Mouse (Mus musculus): ENCODE measurements at regions not wholly inside any gene's neighbourhood (a gene's known extent, or its start where the extent isn't known, plus 50 kb on each side); places are given as distances from the start of the nearest gene placed in this dataset.
A peak's percentile ranks its signal among the peaks of the same experiment; 100 is the strongest.
"Not testable (repeated sequence)": the region's sequence is repeated elsewhere in the genome, so short reads cannot be mapped to it uniquely, and the experiment has no call there.

- not testable (repeated sequence) for DNase-seq
These were observed 398.0 kb upstream of the Mdga2 start for GRCm38 (mm10) chr12:67620137-67620910.

GRCm38 (mm10) chr12:67618252-67618651 lies 395.9 kb upstream of the Mdga2 start:
- DNase-seq = peak in 1 of 2 experiments; percentile 13

GRCm38 (mm10) chr12:67598927-67599326 lies 376.6 kb upstream of the Mdga2 start:
- no peak for DNase-seq

Measured in cerebellum, postnatal 25 days (tissue).